9 mouse cellular contexts compared by ENCODE assay signal in genomic region chr10:44630485-44630884, GRCm38 (mm10).
DNase-seq lines count a peak whose midpoint lies in the region; ATAC-seq lines count a peak whose summit lies in the region.
"Had no signal": no experiment of that assay in that cellular context is flagged by ENCODE, and none has a peak within 500 bp of the region (broad histone marks: within the 10 kb centered on the region; RNA-seq: fewer than 3 reads in every experiment).

No protein-coding gene starts in this region.

- peak; percentile 35 for DNase-seq in layer of hippocampus, adult 11-12 months (ENCODE audit: low spot score)
- no peak for DNase-seq in layer of hippocampus, adult 18-20 months (ENCODE audit: low spot score in 2 of 2)
- DNase-seq in kidney, postnatal 25 days = peak; percentile 50 to 64
- peak; percentile 43 to 60 for DNase-seq in lung, postnatal 4 days
- DNase-seq in c-Kit-positive CD71-positive TER-119-positive erythroid progenitor cells, embryonic 14.5 days (ENCODE audit: low spot score) = no peak
- DNase-seq in thymus, postnatal 36 days = no peak
- DNase-seq in retina, embryonic 14.5 days (ENCODE audit: low spot score) = no peak

- H3K4me3 ChIP-seq in embryonic facial prominence, embryonic 15.5 days (replicated peaks) = no peak overlapping the region
- H3K4me3 ChIP-seq: embryonic facial prominence, embryonic 12.5 days had no signal

- 38% methylated on average over 13 of the region's 13 CpGs for WGBS in embryonic facial prominence, embryonic 15.5 days

- no peak overlapping the region for H3K9ac ChIP-seq in embryonic facial prominence, embryonic 15.5 days
- H3K9ac ChIP-seq: embryonic facial prominence, embryonic 12.5 days had no signal

- 0 out of 2 replicates have a peak, but pooled peaks cover 3% of the 10 kb centered on the region for H3K4me1 ChIP-seq in embryonic facial prominence, embryonic 15.5 days
- H3K4me1 ChIP-seq: embryonic facial prominence, embryonic 12.5 days had no signal

- H3K9me3 ChIP-seq in embryonic facial prominence, embryonic 15.5 days (replicated peaks) = no peaks in the 10 kb centered on the region
- H3K9me3 ChIP-seq: embryonic facial prominence, embryonic 12.5 days had no signal

- H3K27me3 ChIP-seq in embryonic facial prominence, embryonic 15.5 days = no peaks in the 10 kb centered on the region
- H3K27me3 ChIP-seq: embryonic facial prominence, embryonic 12.5 days had no signal

- ATAC-seq in embryonic facial prominence, embryonic 15.5 days (ENCODE audit: insufficient number of reproducible peaks, low FRiP score, low TSS enrichment, low read depth) = no peak

- 0 out of 2 replicates have a peak overlapping the region, but pooled peaks have one; percentile 28 for H3K27ac ChIP-seq in embryonic facial prominence, embryonic 15.5 days (replicated peaks)

- 0 out of 2 replicates have a peak overlapping the region, but pooled peaks have one; percentile 2 for H3K4me2 ChIP-seq in embryonic facial prominence, embryonic 15.5 days (replicated peaks)
- H3K4me2 ChIP-seq: embryonic facial prominence, embryonic 12.5 days had no signal

- H3K36me3 ChIP-seq in embryonic facial prominence, embryonic 15.5 days = no peaks in the 10 kb centered on the region
- H3K36me3 ChIP-seq: embryonic facial prominence, embryonic 12.5 days had no signal

Comparison
In these comparisons a context has a peak if more than half of its experiments do, and no peak if none do; other contexts are left out.
1. DNase-seq: peak in layer of hippocampus, adult 11-12 months (single experiment), kidney, postnatal 25 days (2 of 2) and lung, postnatal 4 days (2 of 2); none in layer of hippocampus, adult 18-20 months (0 of 2), c-Kit-positive CD71-positive TER-119-positive erythroid progenitor cells, embryonic 14.5 days (single experiment), thymus, postnatal 36 days (0 of 2) and retina, embryonic 14.5 days (single experiment).